Mouse (Mus musculus) splenic B cell, adult 2 months (primary cell): ENCODE measurements around the gene Olfr1410.

Source experiments
- DNase-seq: peaks from one replicate; pipeline ENCODE4 v3.0.0-alpha.2; 2011; ENCODE audit warnings: low read depth, low spot score
- H3K27me3 ChIP-seq: 2 replicates; pipeline ENCODE4 v1.6.1; 2012; ENCODE audit warnings: mild to moderate bottlenecking, low read length, moderate library complexity, mixed read lengths; ENCODE audit not compliant: control insufficient read depth, poor library complexity, insufficient read depth, severe bottlenecking
- H3K36me3 ChIP-seq: 2 replicates; pipeline ENCODE4 v1.6.1; 2012; ENCODE audit warnings: mild to moderate bottlenecking, low read length, moderate library complexity, mixed read lengths; ENCODE audit not compliant: control insufficient read depth, poor library complexity, insufficient read depth, severe bottlenecking

Gene Olfr1410

DNA sequence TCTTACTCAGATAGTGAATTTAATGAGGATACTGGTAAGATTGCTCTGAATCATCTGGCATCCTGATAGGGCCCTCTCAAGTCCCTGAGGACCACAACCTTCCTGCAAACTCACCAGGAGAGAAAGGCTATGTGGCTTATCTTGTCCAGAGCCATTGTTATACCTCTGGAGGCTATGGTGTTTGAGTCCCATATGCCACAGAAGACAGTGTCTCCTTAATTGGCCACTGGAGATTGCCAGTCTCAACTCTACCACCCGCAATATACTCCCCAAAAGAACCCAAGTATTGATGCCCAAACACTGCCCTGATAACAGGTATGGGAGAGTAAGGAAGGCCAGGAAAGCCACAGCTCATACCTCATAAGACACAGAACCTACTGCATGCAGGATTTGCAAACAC is at the start of gene Olfr1410:
Gene Olfr1410 (plus strand): TSS at position 301 of the 400 bp plus-strand sequence.
- no peak for DNase-seq
- Histone ChIP-seq H3K27me3 (no peaks in the 10 kb centered on the region), H3K36me3 (no peaks in the 10 kb centered on the region)

- DNase-seq: no peak
- no peaks in the 10 kb centered on the region for H3K27me3 ChIP-seq
- H3K36me3 ChIP-seq: no peaks in the 10 kb centered on the region
Measured at GRCm38 (mm10) chr1:92571022-92571421, 34.6 kb upstream of the Olfr1410 start, which contains the start of gene Olfr1413. TSS of gene Olfr1413 (plus strand) at chr1:92571322.

DNA sequence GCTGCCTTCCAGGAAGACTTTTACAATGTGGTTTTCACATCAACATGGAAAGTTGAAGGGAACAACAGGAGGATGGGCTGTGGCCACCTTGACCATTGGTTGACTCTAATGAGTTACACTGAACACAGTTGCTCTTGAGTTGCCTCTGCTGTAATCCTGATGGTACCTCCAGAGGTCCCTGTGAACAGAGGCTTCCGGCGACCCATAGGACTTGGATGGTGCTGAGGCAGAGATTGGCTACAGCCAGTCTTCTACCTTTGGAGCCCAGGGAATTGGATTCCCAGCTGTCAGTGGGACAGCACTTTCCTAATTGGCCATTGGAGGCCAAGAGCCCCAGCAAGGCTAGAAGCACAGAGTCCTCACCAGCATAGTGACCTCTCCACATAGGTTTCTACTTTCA is 20.1 kb upstream of the Olfr1410 start, which contains the start of gene Olfr1412:
Gene Olfr1412 (plus strand): TSS at position 301 of the 400 bp plus-strand sequence.
- H3K36me3 ChIP-seq: no peaks in the 10 kb centered on the region
- DNase-seq: no peak
- no peaks in the 10 kb centered on the region for H3K27me3 ChIP-seq

GRCm38 (mm10) chr1:92594111-92594510 is 11.5 kb upstream of the Olfr1410 start, which contains the start of gene Olfr1411:
TSS of gene Olfr1411 (plus strand) at chr1:92594411.
- Histone ChIP-seq H3K27me3 (no peaks in the 10 kb centered on the region), H3K36me3 (no peaks in the 10 kb centered on the region)
- DNase-seq: no peak

- no peak for DNase-seq
- Histone ChIP-seq H3K27me3 (no peaks in the 10 kb centered on the region), H3K36me3 (no peaks in the 10 kb centered on the region)
Measured at GRCm38 (mm10) chr1:92596019-92596418, 9.6 kb upstream of the Olfr1410 start.

GRCm38 (mm10) chr1:92607711-92608110 is 2.1 kb downstream of the Olfr1410 start:
- DNase-seq: no peak
- Histone ChIP-seq H3K36me3 (no peaks in the 10 kb centered on the region), H3K27me3 (no peaks in the 10 kb centered on the region)

GRCm38 (mm10) chr1:92611008-92611407 is 5.4 kb downstream of the Olfr1410 start:
- H3K36me3 ChIP-seq: no peaks in the 10 kb centered on the region
- peak; percentile 70 for DNase-seq
- no peaks in the 10 kb centered on the region for H3K27me3 ChIP-seq

- no peak for DNase-seq
- H3K27me3 ChIP-seq: no peaks in the 10 kb centered on the region
- H3K36me3 ChIP-seq: no peaks in the 10 kb centered on the region
Measured at GRCm38 (mm10) chr1:92613175-92613574, 7.6 kb downstream of the Olfr1410 start.

- Histone ChIP-seq H3K27me3 (no peaks in the 10 kb centered on the region), H3K36me3 (no peaks in the 10 kb centered on the region)
- peak; percentile 4 for DNase-seq
Measured at GRCm38 (mm10) chr1:92614516-92614915, 8.9 kb downstream of the Olfr1410 start.

GRCm38 (mm10) chr1:92616046-92616445 is 10.5 kb downstream of the Olfr1410 start:
- DNase-seq: no peak
- Histone ChIP-seq H3K36me3 (no peaks in the 10 kb centered on the region), H3K27me3 (no peaks in the 10 kb centered on the region)

DNA sequence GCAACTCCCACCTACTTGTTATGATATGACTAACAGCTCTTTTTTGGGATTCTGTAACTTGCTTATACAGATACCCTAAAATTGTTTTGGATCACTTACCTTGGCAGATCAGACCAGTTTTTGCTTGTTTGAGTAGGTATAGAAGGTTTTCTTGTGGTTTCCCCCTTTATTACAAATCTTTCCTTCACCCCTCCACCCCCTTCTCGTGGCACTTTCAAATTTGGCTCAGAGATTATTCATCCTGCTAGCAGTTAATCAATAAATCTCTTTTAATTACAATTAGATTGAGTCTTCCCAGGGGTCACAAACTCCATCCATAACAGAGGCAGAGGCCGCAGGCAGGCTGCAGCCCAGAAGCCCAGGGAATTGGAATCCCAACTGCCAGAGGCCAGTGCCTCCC is 11.9 kb downstream of the Olfr1410 start, which contains the start of gene Olfr12:
Gene Olfr12 (plus strand): TSS at position 301 of the 400 bp plus-strand sequence.
- H3K36me3 ChIP-seq: no peaks in the 10 kb centered on the region
- H3K27me3 ChIP-seq: no peaks in the 10 kb centered on the region
- no peak for DNase-seq

DNA sequence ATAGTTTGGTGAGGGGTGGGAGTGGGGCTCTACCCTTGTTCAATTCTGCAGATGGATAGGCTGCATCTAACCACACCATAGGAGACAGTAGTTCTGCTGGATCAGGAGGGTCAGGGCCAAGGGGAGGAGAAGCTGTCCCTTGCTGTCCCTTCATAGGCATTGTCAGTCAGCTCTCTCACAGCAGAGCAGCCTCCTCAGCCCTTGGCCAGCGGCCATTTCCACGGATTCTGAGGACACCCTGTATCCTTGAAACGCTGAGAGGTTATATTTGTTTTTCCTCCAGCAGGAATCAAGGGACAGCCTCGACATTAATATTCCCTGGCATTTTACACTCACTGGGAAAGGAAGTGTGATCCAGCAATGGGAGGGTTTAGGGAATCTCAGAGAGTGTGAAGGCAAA is 12.8 kb downstream of the Olfr1410 start:
- H3K27me3 ChIP-seq: no peaks in the 10 kb centered on the region
- no peak for DNase-seq
- no peaks in the 10 kb centered on the region for H3K36me3 ChIP-seq

DNA sequence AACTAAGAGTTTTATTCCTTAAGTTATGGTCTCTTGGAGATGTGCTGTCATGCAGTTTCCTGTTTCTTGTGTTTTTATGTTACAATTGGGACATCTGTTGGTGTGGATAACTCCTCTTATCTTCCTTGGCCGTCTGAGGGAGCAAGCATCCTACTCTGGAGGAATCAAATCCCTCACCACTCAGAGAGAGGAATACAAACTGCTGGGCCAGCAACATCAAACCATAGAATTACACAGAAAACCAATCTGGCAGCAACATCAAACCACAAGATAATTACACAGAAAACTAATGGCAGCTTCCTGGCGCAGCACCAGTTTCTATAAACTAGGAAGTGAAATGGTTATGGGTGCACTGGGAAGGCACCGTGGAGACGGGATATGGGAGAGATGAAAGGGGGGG is 22.6 kb downstream of the Olfr1410 start:
- no peak for DNase-seq
- no peaks in the 10 kb centered on the region for H3K27me3 ChIP-seq

GRCm38 (mm10) chr1:92632196-92632595 is 26.6 kb downstream of the Olfr1410 start:
- no peak for DNase-seq
- peaks cover 1% of the 10 kb centered on the region; the same call in 1 of the 2 replicates for H3K36me3 ChIP-seq
- H3K27me3 ChIP-seq: no peaks in the 10 kb centered on the region

More for the DNA sequence above, 22.6 kb downstream of the Olfr1410 start:
- H3K36me3 ChIP-seq: no peaks in the 10 kb centered on the region

GRCm38 (mm10) chr1:92632948-92633347 is 27.4 kb downstream of the Olfr1410 start:
- H3K36me3 ChIP-seq: peaks cover 3% of the 10 kb centered on the region
- H3K27me3 ChIP-seq: no peaks in the 10 kb centered on the region
- DNase-seq: no peak

- no peak for DNase-seq
- peaks cover 3% of the 10 kb centered on the region for H3K36me3 ChIP-seq
- no peaks in the 10 kb centered on the region for H3K27me3 ChIP-seq
Measured at GRCm38 (mm10) chr1:92633726-92634125, 28.1 kb downstream of the Olfr1410 start.
